Mouse (Mus musculus) gastrocnemius, adult 18-20 months (tissue): Measurements from ENCODE around the gene Allc. TPM values are rescaled to one million over a fixed set of nuclear protein-coding genes. Genes with fewer than 3 reads are reported as not detected.

Experiments used
- DNase-seq: peaks from one replicate; pipeline ENCODE4 v3.0.0; 2021; ENCODE audit warnings: low spot score
- total RNA-seq, 2 experiments: library from RNA; stranded (reverse); gene quantifications; 2 replicates each; pipeline ENCODE4 v1.2.3; 2021

Gene Allc
- total RNA-seq, 2 experiments from 2014 or later = not detected

GRCm38 (mm10) chr12:28584036-28584435 is 1.7 kb upstream of the Allc start:
- DNase-seq = no peak

GRCm38 (mm10) chr12:28579132-28579531 is 3.2 kb downstream of the Allc start:
- DNase-seq = no peak

DNA sequence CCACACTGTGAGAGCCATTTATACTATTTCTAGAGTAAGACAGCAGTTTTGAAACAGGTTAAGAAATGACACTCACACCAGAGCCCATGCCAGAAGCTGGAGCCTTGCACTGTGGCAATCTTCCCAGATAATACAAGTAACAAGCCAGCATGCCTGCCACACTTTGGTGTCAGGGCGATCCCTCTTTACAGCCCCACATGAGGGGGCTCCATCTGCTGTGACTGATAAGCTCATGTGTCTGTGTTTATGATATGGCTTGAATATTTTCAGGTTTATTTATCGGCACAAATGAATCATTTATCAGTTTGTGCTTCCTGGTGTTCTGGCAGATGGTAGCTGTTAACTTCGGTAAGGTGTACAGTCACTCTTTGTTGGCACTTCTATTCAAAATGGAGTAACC is 4.2 kb downstream of the Allc start:
- no peak for DNase-seq

GRCm38 (mm10) chr12:28575366-28576070 is 6.8 kb downstream of the Allc start:
- DNase-seq = no peak

DNA sequence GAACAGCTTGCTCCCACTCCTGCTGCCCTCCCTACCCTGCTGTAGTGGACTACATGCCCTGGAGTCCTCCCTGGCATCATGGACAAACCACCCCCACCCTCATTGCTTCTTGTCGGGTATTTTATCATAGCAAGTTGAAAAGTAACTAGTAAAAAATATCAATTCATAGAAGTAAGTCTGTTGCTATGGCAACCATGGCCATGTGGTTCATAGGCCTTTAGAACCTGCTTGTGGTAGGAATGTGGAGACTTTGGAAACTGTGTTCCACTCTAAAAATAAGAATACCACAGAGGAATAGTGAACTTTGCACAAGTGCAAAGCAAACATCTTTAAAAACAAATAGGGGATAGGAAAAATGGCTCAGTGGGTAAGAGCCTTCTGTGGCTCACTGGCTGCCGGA is 10.1 kb downstream of the Allc start:
- no peak for DNase-seq

DNA sequence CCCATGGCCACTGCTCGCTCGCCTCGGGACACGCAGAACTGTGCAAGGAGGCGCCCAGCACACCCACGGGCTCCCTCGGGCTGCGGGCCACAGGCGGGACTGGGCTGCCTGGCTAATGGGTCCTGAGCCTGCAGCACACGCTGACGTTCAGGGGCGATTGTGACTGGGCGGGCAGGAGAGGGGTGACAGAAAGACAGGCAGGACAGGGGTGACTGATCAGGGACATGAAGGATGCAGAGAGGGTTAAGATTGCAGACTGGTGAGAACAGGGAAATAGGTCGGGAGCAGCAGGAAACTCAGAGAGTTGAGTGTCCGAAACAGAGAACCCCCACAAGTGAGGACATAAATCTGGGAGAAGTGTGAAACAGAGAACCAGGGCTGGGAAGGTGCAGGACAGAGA is 30.0 kb downstream of the Allc start, which contains the start of gene Dcdc2c:
Gene Dcdc2c, minus strand, starts transcription at position 101 of the 400 bp plus-strand sequence.
- no peak for DNase-seq

DNA sequence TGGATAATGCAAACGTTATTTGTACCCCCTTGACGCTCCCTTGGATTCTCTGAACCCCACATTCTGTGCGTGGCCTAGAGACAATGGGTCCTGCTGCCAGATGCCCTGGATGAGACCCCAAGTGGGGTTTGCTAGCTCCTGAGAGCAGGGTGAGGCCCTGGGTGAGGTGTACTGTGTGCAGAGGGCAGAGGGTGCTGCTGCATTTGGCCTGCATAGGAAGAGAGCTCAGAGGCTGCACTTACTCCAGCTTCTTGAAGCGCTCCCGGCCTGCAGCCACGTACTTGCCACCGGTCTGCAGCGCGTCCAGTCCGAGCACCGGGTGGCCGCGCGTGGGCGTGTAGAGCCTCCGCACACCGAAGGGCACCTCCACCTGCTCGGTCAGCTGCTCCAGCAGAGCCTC is 30.5 kb downstream of the Allc start:
- DNase-seq = no peak

DNA sequence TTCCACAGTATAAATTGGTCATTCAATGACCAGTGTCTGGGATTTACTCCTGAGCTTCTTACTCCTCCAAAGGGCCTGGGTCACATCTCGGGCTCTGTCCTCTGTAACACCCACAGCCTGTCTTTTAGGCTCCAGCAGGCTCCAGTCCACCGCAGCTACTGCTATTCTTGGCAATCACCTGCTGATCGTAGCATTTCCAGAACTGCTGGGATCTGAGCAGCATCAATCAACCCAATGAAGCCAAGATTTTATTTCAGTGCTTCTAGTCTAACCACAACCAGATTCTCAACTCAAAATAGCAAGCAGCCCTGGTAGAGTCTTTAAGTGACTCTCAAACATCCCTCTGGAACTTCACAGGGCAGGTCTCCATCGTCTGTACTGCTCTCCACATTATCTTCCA is 33.4 kb downstream of the Allc start:
- DNase-seq = no peak

DNA sequence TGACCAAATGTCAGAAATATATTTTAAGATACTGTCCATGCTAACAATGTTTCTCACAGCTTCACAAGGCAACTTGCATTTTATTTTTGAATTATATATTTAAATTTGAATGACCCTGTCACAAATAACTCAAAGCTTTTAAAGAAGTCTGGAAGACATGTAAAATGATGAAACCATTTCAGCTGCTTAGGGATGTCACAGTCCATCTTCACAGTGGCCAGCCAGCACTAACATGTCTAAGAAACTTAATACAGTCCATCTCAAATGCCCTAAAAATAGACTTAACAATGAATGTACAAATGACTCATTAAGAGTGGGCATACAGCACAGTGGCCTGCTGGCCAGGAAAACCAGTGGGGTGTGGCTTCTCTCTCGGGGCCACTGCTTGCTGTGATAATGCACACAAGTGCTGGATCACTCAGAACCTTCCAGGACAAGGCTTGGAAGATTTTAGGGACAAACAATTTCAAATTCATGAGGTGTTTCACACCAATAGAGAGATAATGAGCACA is 68.0 kb downstream of the Allc start:
- DNase-seq = no peak

GRCm38 (mm10) chr12:28509699-28510280 is 72.5 kb downstream of the Allc start:
- DNase-seq = no peak

Other genes with a start within 250 kb of the Allc start
- gene Dcdc2c, start 30.1 kb downstream of the Allc start, total RNA-seq = not detected
- under 1 TPM; 0.40 to 0.41 TPM for gene Colec11, start 40.9 kb upstream of the Allc start, total RNA-seq
- 100 to 1,000 TPM; 148 to 164 TPM for gene Rps7, start 53.4 kb upstream of the Allc start, total RNA-seq
- 1 to 10 TPM; 6.6 to 7.0 TPM for gene Rnaseh1, start 67.1 kb upstream of the Allc start, total RNA-seq
- gene Adi1, start 92.7 kb upstream of the Allc start, total RNA-seq = 100 to 1,000 TPM in 1 of 2 experiments, 10 to 100 TPM in 1; 79.2 to 108 TPM
- 10 to 100 TPM; 18.0 to 19.7 TPM for gene Trappc12, start 167.9 kb upstream of the Allc start, total RNA-seq
- 1 to 10 TPM; 5.7 to 6.9 TPM for gene Eipr1, start 169.3 kb upstream of the Allc start, total RNA-seq